Mouse (Mus musculus) fat pad, adult 2 months (tissue): ENCODE results near the gene Olfr675.
"Not testable (repeated sequence)": the region's sequence is repeated elsewhere in the genome, so short reads cannot be mapped to it uniquely, and the experiment has no call there.

Experiments
- DNase-seq: peaks from one replicate; pipeline ENCODE4 v3.0.0-alpha.2; 2011; ENCODE audit warnings: low read depth, low spot score; ENCODE audit errors: extremely low read depth

Gene Olfr675

GRCm38 (mm10) chr7:105028360-105028759 lies at the start of gene Olfr675:
Gene Olfr675 (minus strand): TSS chr7:105028460.
- no peak for DNase-seq

GRCm38 (mm10) chr7:105064175-105064574 lies 35.9 kb upstream of the Olfr675 start, which contains the start of gene Olfr678:
Gene Olfr678 (plus strand): TSS chr7:105064475.
- no peak for DNase-seq

- DNase-seq = no peak
These were observed 30.7 kb upstream of the Olfr675 start for GRCm38 (mm10) chr7:105058951-105059350.

- DNase-seq = not testable (repeated sequence)
These were observed 5.6 kb upstream of the Olfr675 start for GRCm38 (mm10) chr7:105033836-105034235.

GRCm38 (mm10) chr7:105032398-105032797 lies 4.1 kb upstream of the Olfr675 start, which contains the start of gene Olfr676:
Gene Olfr676 (plus strand): TSS chr7:105032698.
- no peak for DNase-seq

- no peak for DNase-seq
These were observed 5.7 kb downstream of the Olfr675 start for GRCm38 (mm10) chr7:105022530-105022929.

- DNase-seq = no peak
These were observed 26.3 kb downstream of the Olfr675 start, which contains the start of gene Olfr672 for GRCm38 (mm10) chr7:105001929-105002328. Gene Olfr672 (minus strand): TSS chr7:105002029.

GRCm38 (mm10) chr7:104979026-104979425 lies 49.2 kb downstream of the Olfr675 start, which contains the start of gene Olfr671:
Gene Olfr671 (minus strand): TSS chr7:104979126.
- DNase-seq = no peak

GRCm38 (mm10) chr7:104972507-104972906 lies 55.8 kb downstream of the Olfr675 start:
- DNase-seq = not testable (repeated sequence)
